Mouse (Mus musculus): Measurements from ENCODE around the gene Olfr994. TPM values are rescaled to one million over a fixed set of nuclear protein-coding genes. Genes with fewer than 3 reads are reported as not detected.

The Olfr994 gene
- not detected for total RNA-seq (2021)
- long read RNA-seq, experiment 1: 0 reads
- long read RNA-seq, experiment 2: 0 reads

- intact Hi-C loops (cut with DNase I): no loop called here
- no peak for DNase-seq
These were observed at the start of gene Olfr994 for GRCm38 (mm10) chr2:85436351-85436750. Gene Olfr994 (minus strand): TSS chr2:85436451.

- DNase-seq: no peak
- intact Hi-C loops (cut with DNase I): no loop called here
These were observed 30.6 kb upstream of the Olfr994 start for GRCm38 (mm10) chr2:85466801-85467325.

GRCm38 (mm10) chr2:85443539-85443938, 7.3 kb upstream of the Olfr994 start, which contains the start of gene Olfr995:
Gene Olfr995 (minus strand): TSS chr2:85443639.
- intact Hi-C loops (cut with DNase I): no loop called here
- DNase-seq: no peak

GRCm38 (mm10) chr2:85442546-85442945, 6.3 kb upstream of the Olfr994 start:
- no peak for DNase-seq
- intact Hi-C loops (cut with DNase I): no loop called here

- no peak for DNase-seq
- intact Hi-C loops (cut with DNase I): no loop called here
These were observed 10.4 kb downstream of the Olfr994 start for GRCm38 (mm10) chr2:85425893-85426292.

- intact Hi-C loops (cut with DNase I): no loop called here
- no peak for DNase-seq
These were observed 21.5 kb downstream of the Olfr994 start, which contains the start of gene Olfr993 for GRCm38 (mm10) chr2:85414777-85415176. Gene Olfr993 (minus strand): TSS chr2:85414877.

GRCm38 (mm10) chr2:85409369-85409768, 26.9 kb downstream of the Olfr994 start, which contains the start of gene Olfr992:
Gene Olfr992 (minus strand): TSS chr2:85409469.
- DNase-seq: no peak
- intact Hi-C loops (cut with DNase I): no loop called here

Other genes starting within 250 kb of the Olfr994 start
- gene Lrrc55, start 239.3 kb downstream of the Olfr994 start, total RNA-seq (2021): 1 to 10 TPM in 1 of 2 experiments, under 1 TPM in 1; 0.76 to 1.5 TPM
- not detected for gene Olfr987, start 97.1 kb downstream of the Olfr994 start, total RNA-seq (2021)
- gene Olfr988, start 73.2 kb downstream of the Olfr994 start, total RNA-seq (2021): not detected
- gene Olfr992, start 27.0 kb downstream of the Olfr994 start, total RNA-seq (2021): not detected
- not detected for gene Olfr993, start 21.6 kb downstream of the Olfr994 start, total RNA-seq (2021)
- not detected for gene Olfr995, start 7.2 kb upstream of the Olfr994 start, total RNA-seq (2021)
- gene 4833423E24Rik, start 82.6 kb upstream of the Olfr994 start, total RNA-seq (2021): not detected
- gene Olfr996, start 142.8 kb upstream of the Olfr994 start, total RNA-seq (2021): not detected
- gene Olfr998, start 152.5 kb upstream of the Olfr994 start, total RNA-seq (2021): not detected
- not detected for gene Olfr1000, start 175.5 kb upstream of the Olfr994 start, total RNA-seq (2021)
- gene Olfr1002, start 214.3 kb upstream of the Olfr994 start, total RNA-seq (2021): not detected
- gene Olfr154, start 228.0 kb upstream of the Olfr994 start, total RNA-seq (2021): not detected
- gene Olfr1006, start 242.3 kb upstream of the Olfr994 start, total RNA-seq (2021): not detected